Mouse (Mus musculus): ENCODE results near the gene Gng4. TPM values are rescaled to one million over a fixed set of nuclear protein-coding genes. Genes with fewer than 3 reads are reported as not detected.

Gng4 gene
- polyA plus RNA-seq, 1 experiment from 2014 or later, result 2.6 TPM

- H3K27ac ChIP-seq (ENCODE audit: low read depth, low read length), result no peak overlapping the region
- no peak for DNase-seq (ENCODE audit: low spot score)
- H3K9ac ChIP-seq (ENCODE audit: low read depth, low read length), result no peak overlapping the region
- H3K9me3 ChIP-seq (ENCODE audit: control insufficient read depth, low read length), result no peaks in the 10 kb centered on the region
- no peak overlapping the region for H3K4me3 ChIP-seq (ENCODE audit: low read depth, low read length)
- H3K4me1 ChIP-seq (replicated peaks; ENCODE audit: control insufficient read depth, insufficient read depth, low read length), result 0 out of 2 replicates have a peak, but pooled peaks cover 3% of the 10 kb centered on the region
- WGBS, result 77% methylated on average over 4 of the region's 4 CpGs
- ATAC-seq (ENCODE audit: low FRiP score), result no peak
- H3K36me3 ChIP-seq (ENCODE audit: control insufficient read depth, insufficient read depth, low read length), result no peaks in the 10 kb centered on the region
- H3K4me2 ChIP-seq (replicated peaks; ENCODE audit: low read depth, low read length), result no peak overlapping the region
- peaks cover 17% of the 10 kb centered on the region for H3K27me3 ChIP-seq (ENCODE audit: control insufficient read depth, insufficient read depth, low read length)
These were observed 2.8 kb upstream of the Gng4 start for GRCm38 (mm10) chr13:13781026-13781425.

- H3K27me3 ChIP-seq (ENCODE audit: control insufficient read depth, insufficient read depth, low read length), result peaks cover 17% of the 10 kb centered on the region
- H3K9me3 ChIP-seq (ENCODE audit: control insufficient read depth, low read length), result no peaks in the 10 kb centered on the region
- 0 out of 2 replicates have a peak, but pooled peaks cover 3% of the 10 kb centered on the region for H3K4me1 ChIP-seq (replicated peaks; ENCODE audit: control insufficient read depth, insufficient read depth, low read length)
- no peak overlapping the region for H3K9ac ChIP-seq (ENCODE audit: low read depth, low read length)
- DNase-seq (ENCODE audit: low spot score), result peak; percentile 10
- no peak overlapping the region for H3K4me3 ChIP-seq (ENCODE audit: low read depth, low read length)
- no peak for ATAC-seq (ENCODE audit: low FRiP score)
- no peak overlapping the region for H3K4me2 ChIP-seq (replicated peaks; ENCODE audit: low read depth, low read length)
- no peak overlapping the region for H3K27ac ChIP-seq (ENCODE audit: low read depth, low read length)
- no peaks in the 10 kb centered on the region for H3K36me3 ChIP-seq (ENCODE audit: control insufficient read depth, insufficient read depth, low read length)
- 50% methylated on average over 7 of the region's 7 CpGs for WGBS
These were observed 563 bp upstream of the Gng4 start for GRCm38 (mm10) chr13:13783296-13783695.

GRCm38 (mm10) chr13:13784420-13784936 is 619 bp downstream of the Gng4 start:
- Histone ChIP-seq H3K27ac (ENCODE audit: low read depth, low read length) (no peak overlapping the region), H3K27me3 (ENCODE audit: control insufficient read depth, insufficient read depth, low read length) (peaks cover 17% of the 10 kb centered on the region), H3K36me3 (ENCODE audit: control insufficient read depth, insufficient read depth, low read length) (no peaks in the 10 kb centered on the region), H3K9me3 (ENCODE audit: control insufficient read depth, low read length) (no peaks in the 10 kb centered on the region), H3K4me1 (replicated peaks; ENCODE audit: control insufficient read depth, insufficient read depth, low read length) (0 out of 2 replicates have a peak, but pooled peaks cover 3% of the 10 kb centered on the region), H3K4me3 (ENCODE audit: low read depth, low read length) (peak overlapping the region; percentile 59), H3K4me2 (replicated peaks; ENCODE audit: low read depth, low read length) (peak overlapping the region; percentile 90), H3K9ac (ENCODE audit: low read depth, low read length) (peak overlapping the region; percentile 45)
- under 1% methylated on average over 56 of the region's 59 CpGs for WGBS
- ATAC-seq (ENCODE audit: low FRiP score), result peak; percentile 73
- peak; percentile 53 for DNase-seq (ENCODE audit: low spot score)

- 1% methylated on average over 30 of the region's 30 CpGs for WGBS
- H3K4me2 ChIP-seq (replicated peaks; ENCODE audit: low read depth, low read length), result peak overlapping the region; percentile 90
- H3K9me3 ChIP-seq (ENCODE audit: control insufficient read depth, low read length), result no peaks in the 10 kb centered on the region
- H3K27me3 ChIP-seq (ENCODE audit: control insufficient read depth, insufficient read depth, low read length), result peaks cover 17% of the 10 kb centered on the region
- ATAC-seq (ENCODE audit: low FRiP score) (peak; percentile 19), DNase-seq (ENCODE audit: low spot score) (peak; percentile 48)
- H3K36me3 ChIP-seq (ENCODE audit: control insufficient read depth, insufficient read depth, low read length), result no peaks in the 10 kb centered on the region
- 0 out of 2 replicates have a peak, but pooled peaks cover 3% of the 10 kb centered on the region for H3K4me1 ChIP-seq (replicated peaks; ENCODE audit: control insufficient read depth, insufficient read depth, low read length)
- H3K9ac ChIP-seq (ENCODE audit: low read depth, low read length), result no peak overlapping the region
- H3K4me3 ChIP-seq (ENCODE audit: low read depth, low read length), result peak overlapping the region; percentile 59
- no peak overlapping the region for H3K27ac ChIP-seq (ENCODE audit: low read depth, low read length)
These were observed 1.3 kb downstream of the Gng4 start for GRCm38 (mm10) chr13:13784981-13785783.

GRCm38 (mm10) chr13:13786971-13787370 is 3.1 kb downstream of the Gng4 start:
- ATAC-seq (ENCODE audit: low FRiP score) (no peak), DNase-seq (ENCODE audit: low spot score) (no peak)
- no peaks in the 10 kb centered on the region for H3K36me3 ChIP-seq (ENCODE audit: control insufficient read depth, insufficient read depth, low read length)
- no peaks in the 10 kb centered on the region for H3K9me3 ChIP-seq (ENCODE audit: control insufficient read depth, low read length)
- 84% methylated on average over 6 of the region's 6 CpGs for WGBS
- H3K9ac ChIP-seq (ENCODE audit: low read depth, low read length), result no peak overlapping the region
- 0 out of 2 replicates have a peak, but pooled peaks cover 3% of the 10 kb centered on the region for H3K4me1 ChIP-seq (replicated peaks; ENCODE audit: control insufficient read depth, insufficient read depth, low read length)
- no peak overlapping the region for H3K4me2 ChIP-seq (replicated peaks; ENCODE audit: low read depth, low read length)
- no peak overlapping the region for H3K27ac ChIP-seq (ENCODE audit: low read depth, low read length)
- H3K27me3 ChIP-seq (ENCODE audit: control insufficient read depth, insufficient read depth, low read length), result peaks cover 17% of the 10 kb centered on the region
- H3K4me3 ChIP-seq (ENCODE audit: low read depth, low read length), result no peak overlapping the region

- peaks cover 14% of the 10 kb centered on the region for H3K27me3 ChIP-seq (ENCODE audit: control insufficient read depth, insufficient read depth, low read length)
- no peak for ATAC-seq (ENCODE audit: low FRiP score)
- no peak overlapping the region for H3K9ac ChIP-seq (ENCODE audit: low read depth, low read length)
- no peak for DNase-seq (ENCODE audit: low spot score)
- H3K36me3 ChIP-seq (ENCODE audit: control insufficient read depth, insufficient read depth, low read length), result no peaks in the 10 kb centered on the region
- H3K4me2 ChIP-seq (replicated peaks; ENCODE audit: low read depth, low read length), result no peak overlapping the region
- H3K4me1 ChIP-seq (replicated peaks; ENCODE audit: control insufficient read depth, insufficient read depth, low read length), result 0 out of 2 replicates have a peak, but pooled peaks cover 3% of the 10 kb centered on the region
- H3K9me3 ChIP-seq (ENCODE audit: control insufficient read depth, low read length), result no peaks in the 10 kb centered on the region
- H3K27ac ChIP-seq (ENCODE audit: low read depth, low read length), result no peak overlapping the region
- H3K4me3 ChIP-seq (ENCODE audit: low read depth, low read length), result no peak overlapping the region
- 95% methylated on average over 4 of the region's 4 CpGs for WGBS
These were observed 4.2 kb downstream of the Gng4 start for GRCm38 (mm10) chr13:13788070-13788469.

- no peak overlapping the region for H3K4me2 ChIP-seq (replicated peaks; ENCODE audit: low read depth, low read length)
- no peaks in the 10 kb centered on the region for H3K36me3 ChIP-seq (ENCODE audit: control insufficient read depth, insufficient read depth, low read length)
- no peak overlapping the region for H3K9ac ChIP-seq (ENCODE audit: low read depth, low read length)
- ATAC-seq (ENCODE audit: low FRiP score), result no peak
- no peaks in the 10 kb centered on the region for H3K4me1 ChIP-seq (replicated peaks; ENCODE audit: control insufficient read depth, insufficient read depth, low read length)
- WGBS, result 88% methylated on average over 3 of the region's 3 CpGs
- no peak for DNase-seq (ENCODE audit: low spot score)
- no peaks in the 10 kb centered on the region for H3K9me3 ChIP-seq (ENCODE audit: control insufficient read depth, low read length)
- H3K4me3 ChIP-seq (ENCODE audit: low read depth, low read length), result no peak overlapping the region
- H3K27me3 ChIP-seq (ENCODE audit: control insufficient read depth, insufficient read depth, low read length), result no peaks in the 10 kb centered on the region
- no peak overlapping the region for H3K27ac ChIP-seq (ENCODE audit: low read depth, low read length)
These were observed 8.1 kb downstream of the Gng4 start for GRCm38 (mm10) chr13:13791981-13792380.

GRCm38 (mm10) chr13:13795166-13795832 is 11.4 kb downstream of the Gng4 start:
- no peak overlapping the region for H3K9ac ChIP-seq (ENCODE audit: low read depth, low read length)
- no peaks in the 10 kb centered on the region for H3K36me3 ChIP-seq (ENCODE audit: control insufficient read depth, insufficient read depth, low read length)
- H3K9me3 ChIP-seq (ENCODE audit: control insufficient read depth, low read length), result no peaks in the 10 kb centered on the region
- H3K4me2 ChIP-seq (replicated peaks; ENCODE audit: low read depth, low read length), result no peak overlapping the region
- no peak overlapping the region for H3K4me3 ChIP-seq (ENCODE audit: low read depth, low read length)
- no peak overlapping the region for H3K27ac ChIP-seq (ENCODE audit: low read depth, low read length)
- no peaks in the 10 kb centered on the region for H3K27me3 ChIP-seq (ENCODE audit: control insufficient read depth, insufficient read depth, low read length)
- DNase-seq (ENCODE audit: low spot score) (no peak), ATAC-seq (ENCODE audit: low FRiP score) (no peak)
- 26% methylated on average over 5 of the region's 5 CpGs for WGBS
- no peaks in the 10 kb centered on the region for H3K4me1 ChIP-seq (replicated peaks; ENCODE audit: control insufficient read depth, insufficient read depth, low read length)

All from hindbrain, embryonic 11.5 days (tissue).